Mouse (Mus musculus) liver, adult 2 months (tissue): ENCODE data around the gene Pdk4.

Experiments used
- CTCF ChIP-seq: fragments of 200-500 bp; IDR thresholded peaks from 2 replicates; pipeline ENCODE4 v1.5.1; 2011; ENCODE audit warnings: low read depth, low read length, control low read depth
- POLR2A ChIP-seq: fragments of 200-500 bp; IDR thresholded peaks from 2 replicates; pipeline ENCODE4 v1.6.1; 2011; ENCODE audit warnings: low read length, control low read depth; ENCODE audit not compliant: insufficient read depth; ENCODE audit errors: extremely low read depth

- TF ChIP-seq POLR2A (no peak), CTCF (no peak)
These were observed 11.1 kb downstream of the Pdk4 start for GRCm38 (mm10) chr6:5485028-5485427.
